Mouse (Mus musculus): ENCODE measurements at regions not wholly inside any gene's neighbourhood (a gene's known extent, or its start where the extent isn't known, plus 50 kb on each side); places are given as distances from the start of the nearest gene placed in this dataset.

- DNase-seq (ENCODE audit: low spot score) = no peak
Observed at GRCm38 (mm10) chr17:10079853-10080650, 239.6 kb downstream of the Qk start.

GRCm38 (mm10) chr17:10078536-10079319, 240.9 kb downstream of the Qk start:
- no peak for DNase-seq (ENCODE audit: low spot score)

GRCm38 (mm10) chr17:10073301-10073700, 246.4 kb downstream of the Qk start:
- DNase-seq (ENCODE audit: low spot score) = no peak

- DNase-seq (ENCODE audit: low spot score) = no peak
Observed at GRCm38 (mm10) chr17:10069251-10069650, 250.4 kb downstream of the Qk start.

GRCm38 (mm10) chr17:10065131-10065530, 254.5 kb downstream of the Qk start:
- DNase-seq (ENCODE audit: low spot score) = no peak

- no peak for DNase-seq (ENCODE audit: low spot score)
Observed at GRCm38 (mm10) chr17:10062546-10063100, 257.0 kb downstream of the Qk start.

- DNase-seq (ENCODE audit: low spot score) = no peak
Observed at GRCm38 (mm10) chr17:10057736-10058135, 261.9 kb downstream of the Qk start.

GRCm38 (mm10) chr17:10056096-10056495, 263.6 kb downstream of the Qk start:
- DNase-seq (ENCODE audit: low spot score) = no peak

GRCm38 (mm10) chr17:10054375-10054774, 265.3 kb downstream of the Qk start:
- DNase-seq (ENCODE audit: low spot score) = peak; percentile 31

- DNase-seq (ENCODE audit: low spot score) = no peak
Observed at GRCm38 (mm10) chr17:10044336-10044735, 275.3 kb downstream of the Qk start.

- DNase-seq (ENCODE audit: low spot score) = no peak
Observed at GRCm38 (mm10) chr17:10042042-10042652, 277.5 kb downstream of the Qk start.

GRCm38 (mm10) chr17:10040951-10041359, 278.7 kb downstream of the Qk start:
- no peak for DNase-seq (ENCODE audit: low spot score)

GRCm38 (mm10) chr17:10040375-10040774, 279.3 kb downstream of the Qk start:
- DNase-seq (ENCODE audit: low spot score) = peak; percentile 8

- no peak for DNase-seq (ENCODE audit: low spot score)
Observed at GRCm38 (mm10) chr17:10037799-10038445, 281.7 kb downstream of the Qk start.

GRCm38 (mm10) chr17:10033510-10033909, 286.1 kb downstream of the Qk start:
- DNase-seq (ENCODE audit: low spot score) = no peak

GRCm38 (mm10) chr17:10031033-10031432, 288.6 kb downstream of the Qk start:
- DNase-seq (ENCODE audit: low spot score) = no peak

- no peak for DNase-seq (ENCODE audit: low spot score)
Observed at GRCm38 (mm10) chr17:10026770-10027169, 292.9 kb downstream of the Qk start.

- DNase-seq (ENCODE audit: low spot score) = no peak
Observed at GRCm38 (mm10) chr17:10025212-10025611, 294.4 kb downstream of the Qk start.

GRCm38 (mm10) chr17:10024323-10024722, 295.3 kb downstream of the Qk start:
- no peak for DNase-seq (ENCODE audit: low spot score)

GRCm38 (mm10) chr17:10012161-10012560, 307.5 kb downstream of the Qk start:
- DNase-seq (ENCODE audit: low spot score) = no peak

GRCm38 (mm10) chr17:10011728-10012127, 307.9 kb downstream of the Qk start:
- DNase-seq (ENCODE audit: low spot score) = no peak

- DNase-seq (ENCODE audit: low spot score) = no peak
Observed at GRCm38 (mm10) chr17:10001071-10001591, 318.5 kb downstream of the Qk start.
